Mouse (Mus musculus): Measurements from ENCODE around the gene Ppp4r3a.

- TF ChIP-seq CTCF (IDR thresholded peaks at IDR 0.05; ENCODE audit: low read depth) (no peak), EP300 (IDR thresholded peaks at IDR 0.05; ENCODE audit: low read depth) (no peak)
Observed at GRCm38 (mm10) chr12:100990291-100990690, 93.2 kb downstream of the Ppp4r3a start.
